Mouse (Mus musculus) G1E-ER4 (cell line): ENCODE data around the gene Gm14401. TPM values are rescaled to one million over a fixed set of nuclear protein-coding genes. Genes with fewer than 3 reads are reported as not detected.
"Not testable (repeated sequence)": the region's sequence is repeated elsewhere in the genome, so short reads cannot be mapped to it uniquely, and the experiment has no call there.

Experiments used
- GATA1 ChIP-seq: IDR thresholded peaks from one replicate; pipeline ENCODE4 v1.8.0; 2012; ENCODE audit warnings: low read length, inconsistent platforms
- polyA plus RNA-seq: library from polyadenylated mRNA; stranded (reverse); fragments of >175 nt; gene quantifications from 2 replicates; pipeline ENCODE4 v1.2.3, GENCODE M21; 2012

Gm14401 gene
- 0.04 TPM in 1 of 2 replicates, not detected in the other for polyA plus RNA-seq

GRCm38 (mm10) chr2:177073432-177074423 is at the start of gene Gm14401:
Gene Gm14401, plus strand, starts transcription at chr2:177074320.
- not testable (repeated sequence) for TF ChIP-seq GATA1

Other genes with a start within 250 kb of the Gm14401 start
- gene Gm14408, start 243.2 kb upstream of the Gm14401 start, polyA plus RNA-seq, result not detected in 2 replicates
- 0.44 and 0.70 TPM in 2 replicates for gene Gm14296, start 146.5 kb upstream of the Gm14401 start, polyA plus RNA-seq
- 0.43 and 0.64 TPM in 2 replicates for gene Gm14419, start 73.4 kb upstream of the Gm14401 start, polyA plus RNA-seq
- 3.0 TPM in 2 replicates for gene Gm14410, start 132.1 kb downstream of the Gm14401 start, polyA plus RNA-seq
- gene Gm14409, start 192.7 kb downstream of the Gm14401 start, polyA plus RNA-seq, result 0.16 TPM in 1 of 2 replicates, not detected in the other
- 0.16 TPM in 1 of 2 replicates, not detected in the other for gene Gm14412, start 250.0 kb downstream of the Gm14401 start, polyA plus RNA-seq